ENCODE assay signal across 9 mouse cellular contexts in genomic region chr12:33717601-33718260, GRCm38 (mm10).
A peak's percentile ranks its signal among the peaks of the same experiment; 100 is the strongest.
DNase-seq lines count a peak whose midpoint lies in the region; ATAC-seq and TF ChIP-seq lines count a peak whose summit lies in the region.
"Had no signal": no experiment of that assay in that cellular context is flagged by ENCODE, and none has a peak within 500 bp of the region (broad histone marks: within the 10 kb centered on the region; RNA-seq: fewer than 3 reads in every experiment).

No protein-coding gene starts in this region.

- H3K9ac ChIP-seq in kidney, embryonic 14.5 days (ENCODE audit: low read depth, low read length), result 0 out of 2 replicates have a peak overlapping the region, but pooled peaks have one; percentile 1
- no peak overlapping the region for H3K9ac ChIP-seq in heart, embryonic 11.5 days (ENCODE audit: low read depth, low read length)
- peak overlapping the region; percentile 22; the same call in 1 of the 2 replicates for H3K9ac ChIP-seq in midbrain, embryonic 11.5 days (ENCODE audit: low read length)

- H3K4me2 ChIP-seq in kidney, embryonic 14.5 days (replicated peaks; ENCODE audit: low read depth, low read length), result peak overlapping the region; percentile 32
- peak overlapping the region; percentile 52 for H3K4me2 ChIP-seq in heart, embryonic 11.5 days
- H3K4me2 ChIP-seq in midbrain, embryonic 11.5 days, result peak overlapping the region; percentile 23; the same call in 1 of the 2 replicates

- 13% methylated on average over 14 of the region's 14 CpGs for WGBS in kidney, embryonic 14.5 days
- WGBS in kidney, adult 2 months, result 17% methylated on average over 14 of the region's 14 CpGs
- 33% methylated on average over 14 of the region's 14 CpGs for WGBS in heart, embryonic 11.5 days (ENCODE audit: insufficient replicate concordance)
- WGBS in midbrain, embryonic 11.5 days, result 25% methylated on average over 14 of the region's 14 CpGs

- peak; percentile 88 for ATAC-seq in kidney, embryonic 14.5 days (ENCODE audit: low FRiP score, low TSS enrichment)
- no peak for ATAC-seq in heart, embryonic 11.5 days (replicated peaks; ENCODE audit: insufficient number of reproducible peaks, low FRiP score, low TSS enrichment)
- peak; percentile 89 for ATAC-seq in midbrain, embryonic 11.5 days (ENCODE audit: low FRiP score)

- H3K36me3 ChIP-seq in kidney, embryonic 14.5 days (ENCODE audit: control insufficient read depth, insufficient read depth, low read length), result no peaks in the 10 kb centered on the region
- no peaks in the 10 kb centered on the region for H3K36me3 ChIP-seq in kidney, adult 2 months (ENCODE audit: control insufficient read depth, insufficient read depth, low read length)
- no peaks in the 10 kb centered on the region for H3K36me3 ChIP-seq in heart, embryonic 11.5 days (ENCODE audit: control insufficient read depth, insufficient read depth, low read length)
- H3K36me3 ChIP-seq in midbrain, embryonic 11.5 days (ENCODE audit: control insufficient read depth, insufficient read depth, low read length), result no peaks in the 10 kb centered on the region

- peaks cover 5% of the 10 kb centered on the region; the same call in 1 of the 2 replicates for H3K4me1 ChIP-seq in kidney, embryonic 14.5 days (ENCODE audit: control insufficient read depth, insufficient read depth, low read length)
- no peaks in the 10 kb centered on the region for H3K4me1 ChIP-seq in kidney, adult 2 months (ENCODE audit: control insufficient read depth, insufficient read depth, low read length)
- no peaks in the 10 kb centered on the region for H3K4me1 ChIP-seq in heart, embryonic 11.5 days (ENCODE audit: control insufficient read depth, insufficient read depth, low read length)
- H3K4me1 ChIP-seq in midbrain, embryonic 11.5 days (ENCODE audit: control insufficient read depth, insufficient read depth, low read length), result no peaks in the 10 kb centered on the region; the same call in 1 of the 2 replicates

- no peak for TF ChIP-seq POLR2A in kidney, adult 2 months (IDR thresholded peaks at IDR 0.05; ENCODE audit: low read depth, low read length)

- no peak for TF ChIP-seq CTCF in kidney, adult 2 months (conservative IDR thresholded peaks at IDR 0.05; ENCODE audit: insufficient read depth, insufficient read length, low read depth, low read length)

- H3K9me3 ChIP-seq in kidney, embryonic 14.5 days (ENCODE audit: control insufficient read depth, low read length), result no peaks in the 10 kb centered on the region
- H3K9me3 ChIP-seq in heart, embryonic 11.5 days (replicated peaks; ENCODE audit: control insufficient read depth, low read length), result no peaks in the 10 kb centered on the region
- no peaks in the 10 kb centered on the region for H3K9me3 ChIP-seq in midbrain, embryonic 11.5 days (ENCODE audit: control insufficient read depth, low read length)

- no peaks in the 10 kb centered on the region for H3K27me3 ChIP-seq in kidney, embryonic 14.5 days (ENCODE audit: control insufficient read depth, insufficient read depth, low read length)
- H3K27me3 ChIP-seq in kidney, adult 2 months (replicated peaks; ENCODE audit: control insufficient read depth, insufficient read depth, low read length), result no peaks in the 10 kb centered on the region
- no peaks in the 10 kb centered on the region for H3K27me3 ChIP-seq in heart, embryonic 11.5 days (ENCODE audit: control insufficient read depth, insufficient read depth, low read length)
- no peaks in the 10 kb centered on the region for H3K27me3 ChIP-seq in midbrain, embryonic 11.5 days (ENCODE audit: control insufficient read depth, insufficient read depth, low read length)

- no peak for DNase-seq in kidney, adult 2 months
- DNase-seq in embryo, embryonic 10 days (ENCODE audit: low spot score), result peak; percentile 81
- peak; percentile 94 for DNase-seq in midbrain, embryonic 11.5 days (ENCODE audit: low spot score, missing footprints)
- no peak for DNase-seq in frontal cortex, adult 2 months (ENCODE audit: extremely low spot score in 1 of 2, low spot score in 1 of 2)
- DNase-seq in urinary bladder, adult 2 months (ENCODE audit: low spot score), result no peak
- no peak for DNase-seq in kidney, postnatal 36 days

- H3K4me3 ChIP-seq in kidney, embryonic 14.5 days (ENCODE audit: low read length), result no peak overlapping the region
- no peak overlapping the region for H3K4me3 ChIP-seq in kidney, adult 2 months (ENCODE audit: insufficient read depth, low read depth, low read length)
- H3K4me3 ChIP-seq in heart, embryonic 11.5 days (ENCODE audit: low read depth, low read length), result no peak overlapping the region
- H3K4me3 ChIP-seq in midbrain, embryonic 11.5 days (ENCODE audit: low read depth, low read length), result no peak overlapping the region
- H3K4me3 ChIP-seq: erythroblast, embryonic 14.5 days had no signal

- peak overlapping the region; percentile 78 for H3K27ac ChIP-seq in kidney, embryonic 14.5 days (ENCODE audit: low read depth, low read length)
- H3K27ac ChIP-seq in kidney, adult 2 months (ENCODE audit: insufficient read depth, low read depth, low read length), result no peak overlapping the region
- no peak overlapping the region for H3K27ac ChIP-seq in heart, embryonic 11.5 days (ENCODE audit: low read depth, low read length)
- peak overlapping the region; percentile 59 for H3K27ac ChIP-seq in midbrain, embryonic 11.5 days (ENCODE audit: low read depth, low read length)

Comparison
In these comparisons a context has a peak if more than half of its experiments do, and no peak if none do; other contexts are left out.
1. H3K27ac ChIP-seq: peak in kidney, embryonic 14.5 days (single experiment) and midbrain, embryonic 11.5 days (single experiment); none in kidney, adult 2 months (single experiment) and heart, embryonic 11.5 days (single experiment).
2. DNase-seq: peak in embryo, embryonic 10 days (single experiment) and midbrain, embryonic 11.5 days (single experiment); none in kidney, adult 2 months (single experiment), frontal cortex, adult 2 months (0 of 2), urinary bladder, adult 2 months (single experiment) and kidney, postnatal 36 days (0 of 2).
3. Peak in every context shown above with its lines, with median percentiles within 50 percentile points of each other: H3K4me2 ChIP-seq.